Mouse (Mus musculus) liver, embryonic 14.5 days (tissue): ENCODE results near the gene Fhl2.

Source experiments
- CTCF ChIP-seq: IDR thresholded peaks from 2 replicates; pipeline ENCODE4 v1.5.1; 2016; ENCODE audit warnings: antibody characterized with exemption, low read depth, control low read depth
- EP300 ChIP-seq: IDR thresholded peaks from 2 replicates; pipeline ENCODE4 v1.6.1; 2016; ENCODE audit warnings: antibody characterized with exemption, low read depth

- TF ChIP-seq CTCF, result peak; percentile 97
- no peak for TF ChIP-seq EP300
Measured at GRCm38 (mm10) chr1:43139587-43140266, 57.1 kb downstream of the Fhl2 start.
